Mouse (Mus musculus): ENCODE results near the gene Rpl12.

GRCm38 (mm10) chr2:32974216-32974615 is 12.9 kb downstream of the Rpl12 start:
- TF ChIP-seq POLR2A (IDR thresholded peaks at IDR 0.05; ENCODE audit: borderline replicate concordance, extremely low read depth, insufficient read depth, insufficient read length, poor library complexity, severe bottlenecking) (no peak), CTCF (IDR thresholded peaks at IDR 0.05; ENCODE audit: borderline replicate concordance, extremely low read depth, insufficient read depth, insufficient read length) (no peak)
